8 mouse cellular contexts compared by ENCODE assay signal in genomic region chr14:21498361-21498996, GRCm38 (mm10). TPM values are rescaled to one million over a fixed set of nuclear protein-coding genes. Genes with fewer than 3 reads are reported as not detected.
DNase-seq lines count a peak whose midpoint lies in the region; ATAC-seq and TF ChIP-seq lines count a peak whose summit lies in the region.

No protein-coding gene starts in this region.

- no peaks in the 10 kb centered on the region for H3K27me3 ChIP-seq in forebrain, embryonic 14.5 days (replicated peaks; ENCODE audit: control insufficient read depth, insufficient read depth, low read length)

- no peaks in the 10 kb centered on the region for H3K9me3 ChIP-seq in forebrain, embryonic 14.5 days (replicated peaks; ENCODE audit: control insufficient read depth, low read length)

- intact Hi-C loops in left cerebral cortex, postnatal 4 days (cut with DNase I): loop anchor here (5.0 to 10.0 kb wide), 3 partner anchors 244 to 361 kb away; no protein-coding TSS in a partner anchor

- DNase-seq in layer of hippocampus, adult 2 months (ENCODE audit: low spot score in 2 of 2): no peak
- DNase-seq in layer of hippocampus, adult 9-10 months (ENCODE audit: low spot score): no peak
- DNase-seq in forebrain, embryonic 14.5 days (ENCODE audit: low spot score): peak; percentile 39
- peak; percentile 27 for DNase-seq in mesoderm, embryonic 11.5 days (ENCODE audit: low read depth, low spot score)
- DNase-seq in left cerebral cortex, postnatal 4 days: no peak
- DNase-seq in layer of hippocampus, postnatal 36 days: no peak

- peak overlapping the region; percentile 73 for H3K4me3 ChIP-seq in layer of hippocampus, adult 2 months
- H3K4me3 ChIP-seq in brown adipose tissue, adult 24 weeks (ENCODE audit: insufficient read depth, low read depth, low read length): peak overlapping the region; percentile 26; the same call in 1 of the 2 replicates
- H3K4me3 ChIP-seq in forebrain, embryonic 14.5 days (ENCODE audit: low read depth, low read length): peak overlapping the region; percentile 87

- peak overlapping the region; percentile 98 for H3K9ac ChIP-seq in forebrain, embryonic 14.5 days (ENCODE audit: low read length)

- H3K4me2 ChIP-seq in forebrain, embryonic 14.5 days (ENCODE audit: low read length): peak overlapping the region; percentile 63

- TF ChIP-seq CTCF in layer of hippocampus, adult 2 months (conservative IDR thresholded peaks at IDR 0.05): no peak

- no peaks in the 10 kb centered on the region for H3K36me3 ChIP-seq in forebrain, embryonic 14.5 days (ENCODE audit: control insufficient read depth, insufficient read depth, low read length)

- no peak for ATAC-seq in forebrain, embryonic 14.5 days
- ATAC-seq in megakaryocyte-erythroid progenitor cell, adult 5-6 weeks (replicated peaks; ENCODE audit: low FRiP score, low TSS enrichment, poor library complexity, severe bottlenecking): no peak

- peak overlapping the region; percentile 100 for H3K27ac ChIP-seq in layer of hippocampus, adult 2 months
- H3K27ac ChIP-seq in brown adipose tissue, adult 24 weeks (replicated peaks; ENCODE audit: low read depth, low read length): no peak overlapping the region
- H3K27ac ChIP-seq in forebrain, embryonic 14.5 days (ENCODE audit: low read depth, low read length): peak overlapping the region; percentile 100

- 2% methylated on average over 7 of the region's 7 CpGs for WGBS in forebrain, embryonic 14.5 days

- peaks cover 6% of the 10 kb centered on the region; the same call in 1 of the 2 replicates for H3K4me1 ChIP-seq in brown adipose tissue, adult 24 weeks (ENCODE audit: control insufficient read depth, insufficient read depth, insufficient read length, low read length)
- peaks cover 21% of the 10 kb centered on the region for H3K4me1 ChIP-seq in forebrain, embryonic 14.5 days (ENCODE audit: control insufficient read depth, insufficient read depth, low read length)

RNA-seq across cellular contexts. Expression of gene Kat6b, which starts 17.2 kb away (rescaled TPM):
- total RNA-seq in layer of hippocampus, adult 2 months (2021): 100 to 1,000 TPM; 104 to 117 TPM
- 8.4 and 8.7 TPM in 2 replicates for polyA plus RNA-seq in brown adipose tissue, adult 24 weeks (2012; ENCODE audit: insufficient read depth, insufficient read length, missing spikeins)
- polyA plus RNA-seq in forebrain, embryonic 14.5 days (2014; fragmentation: Nextera tagmentation; extraction: Ambion mirVana): 28.8 and 34.6 TPM in 2 replicates
- total RNA-seq in megakaryocyte-erythroid progenitor cell, adult 5-6 weeks (2014; fragmentation: Nextera tagmentation): 16.9 and 17.5 TPM in 2 replicates
- 5.1 and 9.1 TPM in 2 replicates for total RNA-seq in megakaryocyte-erythroid progenitor cell, adult 5-6 weeks (2017)
- 10 to 100 TPM; 80.4 to 91.7 TPM for total RNA-seq in left cerebral cortex, postnatal 4 days (2021)
- 10 to 100 TPM; 92.1 to 93.1 TPM for total RNA-seq in layer of hippocampus, postnatal 36 days (2021)

Comparison
In these comparisons a context has a peak if more than half of its experiments do, and no peak if none do; other contexts are left out.
1. DNase-seq: peak in forebrain, embryonic 14.5 days (single experiment) and mesoderm, embryonic 11.5 days (single experiment); none in layer of hippocampus, adult 2 months (0 of 2), layer of hippocampus, adult 9-10 months (single experiment), left cerebral cortex, postnatal 4 days (single experiment) and layer of hippocampus, postnatal 36 days (0 of 2).
2. H3K4me3 ChIP-seq: peak in every context shown above with its lines; median percentile 87 in forebrain, embryonic 14.5 days; 73 in layer of hippocampus, adult 2 months; 26 in brown adipose tissue, adult 24 weeks.
3. RNA of gene Kat6b, which starts 17.2 kb away (total RNA-seq): 104 to 117 TPM in layer of hippocampus, adult 2 months, 92.1 to 93.1 TPM in layer of hippocampus, postnatal 36 days and 80.4 to 91.7 TPM in left cerebral cortex, postnatal 4 days; 5.1 to 17.5 TPM in megakaryocyte-erythroid progenitor cell, adult 5-6 weeks; every median in the first group is over 4 times any median in the second.